Mouse (Mus musculus): ENCODE results near the gene Tbcd. TPM values are rescaled to one million over a fixed set of nuclear protein-coding genes. Genes with fewer than 3 reads are reported as not detected.

Tbcd gene
- total and polyA plus RNA-seq, 3 experiments = 10.6 to 17.4 (median 11.4) TPM

DNA sequence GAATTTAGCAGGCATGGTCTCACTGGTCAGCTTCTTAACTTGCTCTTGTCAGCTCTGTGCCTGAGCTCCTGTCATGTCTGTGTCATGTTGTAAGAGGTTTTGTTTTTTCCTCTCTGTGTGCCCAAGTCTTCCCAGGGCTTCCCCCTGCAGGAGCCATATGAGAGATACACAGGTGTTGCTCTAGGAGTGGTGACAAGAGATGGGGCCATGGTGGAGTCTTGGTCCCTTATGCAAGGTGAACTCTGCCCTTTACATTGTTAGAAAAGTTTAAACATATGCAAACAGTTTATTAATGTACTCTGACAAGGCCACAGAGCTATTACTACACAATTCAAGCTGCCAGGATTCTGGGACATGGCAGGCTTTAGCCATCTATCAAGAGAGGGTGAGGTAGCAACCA, 164.8 kb downstream of the Tbcd start:
- intact Hi-C loops (cut with DNase I) = no loop called here
- no peak overlapping the region for H3K9ac ChIP-seq (ENCODE audit: low read depth, low read length)
- H3K27me3 ChIP-seq (ENCODE audit: control insufficient read depth, insufficient read depth, low read length) = no peaks in the 10 kb centered on the region
- H3K27ac ChIP-seq = no peak overlapping the region
- H3K4me3 ChIP-seq = no peak overlapping the region
- no peak for DNase-seq
- no peaks in the 10 kb centered on the region for H3K4me1 ChIP-seq (ENCODE audit: control insufficient read depth, insufficient read depth, low read length)
- no peaks in the 10 kb centered on the region for H3K36me3 ChIP-seq (ENCODE audit: control insufficient read depth, insufficient read depth, low read length)
- no peaks in the 10 kb centered on the region for H3K79me2 ChIP-seq (replicated peaks; ENCODE audit: control insufficient read depth, insufficient read depth, low read length)
- no peak for TF ChIP-seq CTCF (IDR thresholded peaks at IDR 0.05)
- TF ChIP-seq EP300 (IDR thresholded peaks at IDR 0.05; ENCODE audit: insufficient read depth, low read depth, low read length) = no peak
- TF ChIP-seq POLR2A (IDR thresholded peaks at IDR 0.05; ENCODE audit: insufficient read depth, low read depth, low read length) = no peak

GRCm38 (mm10) chr11:121617371-121617770, 165.6 kb downstream of the Tbcd start:
- Histone ChIP-seq H3K27me3 (ENCODE audit: control insufficient read depth, insufficient read depth, low read length) (no peaks in the 10 kb centered on the region), H3K4me1 (ENCODE audit: control insufficient read depth, insufficient read depth, low read length) (no peaks in the 10 kb centered on the region), H3K4me3 (no peak overlapping the region), H3K79me2 (replicated peaks; ENCODE audit: control insufficient read depth, insufficient read depth, low read length) (no peaks in the 10 kb centered on the region), H3K27ac (no peak overlapping the region), H3K36me3 (ENCODE audit: control insufficient read depth, insufficient read depth, low read length) (no peaks in the 10 kb centered on the region), H3K9ac (ENCODE audit: low read depth, low read length) (no peak overlapping the region)
- TF ChIP-seq POLR2A (IDR thresholded peaks at IDR 0.05; ENCODE audit: insufficient read depth, low read depth, low read length) = no peak
- no peak for TF ChIP-seq EP300 (IDR thresholded peaks at IDR 0.05; ENCODE audit: insufficient read depth, low read depth, low read length)
- TF ChIP-seq CTCF (IDR thresholded peaks at IDR 0.05) = no peak
- intact Hi-C loops (cut with DNase I) = no loop called here
- no peak for DNase-seq
- 97% methylated on average over 1 of the region's 1 CpGs for WGBS

- intact Hi-C loops (cut with DNase I) = loop anchor here (10.0 kb wide), 1 partner anchor 150 kb away; no protein-coding TSS in a partner anchor
- 93% methylated on average over 4 of the region's 4 CpGs for WGBS
- Histone ChIP-seq H3K4me3 (no peak overlapping the region), H3K27me3 (ENCODE audit: control insufficient read depth, insufficient read depth, low read length) (no peaks in the 10 kb centered on the region), H3K27ac (no peak overlapping the region), H3K4me1 (ENCODE audit: control insufficient read depth, insufficient read depth, low read length) (no peaks in the 10 kb centered on the region), H3K79me2 (replicated peaks; ENCODE audit: control insufficient read depth, insufficient read depth, low read length) (no peaks in the 10 kb centered on the region), H3K9ac (ENCODE audit: low read depth, low read length) (no peak overlapping the region), H3K36me3 (ENCODE audit: control insufficient read depth, insufficient read depth, low read length) (no peaks in the 10 kb centered on the region)
- TF ChIP-seq CTCF (IDR thresholded peaks at IDR 0.05) = no peak
- no peak for TF ChIP-seq POLR2A (IDR thresholded peaks at IDR 0.05; ENCODE audit: insufficient read depth, low read depth, low read length)
- TF ChIP-seq EP300 (IDR thresholded peaks at IDR 0.05; ENCODE audit: insufficient read depth, low read depth, low read length) = no peak
- DNase-seq = no peak
Measured at GRCm38 (mm10) chr11:121625007-121625406, 173.3 kb downstream of the Tbcd start.

- Histone ChIP-seq H3K27me3 (ENCODE audit: control insufficient read depth, insufficient read depth, low read length) (no peaks in the 10 kb centered on the region), H3K27ac (no peak overlapping the region), H3K79me2 (replicated peaks; ENCODE audit: control insufficient read depth, insufficient read depth, low read length) (no peaks in the 10 kb centered on the region), H3K36me3 (ENCODE audit: control insufficient read depth, insufficient read depth, low read length) (no peaks in the 10 kb centered on the region), H3K4me3 (no peak overlapping the region), H3K4me1 (ENCODE audit: control insufficient read depth, insufficient read depth, low read length) (no peaks in the 10 kb centered on the region), H3K9ac (ENCODE audit: low read depth, low read length) (no peak overlapping the region)
- intact Hi-C loops (cut with DNase I) = loop anchor here (10.0 kb wide), 1 partner anchor 153 kb away; no protein-coding TSS in a partner anchor
- DNase-seq = no peak
- no peak for TF ChIP-seq POLR2A (IDR thresholded peaks at IDR 0.05; ENCODE audit: insufficient read depth, low read depth, low read length)
- no peak for TF ChIP-seq CTCF (IDR thresholded peaks at IDR 0.05)
- TF ChIP-seq EP300 (IDR thresholded peaks at IDR 0.05; ENCODE audit: insufficient read depth, low read depth, low read length) = no peak
- WGBS = 88% methylated on average over 5 of the region's 5 CpGs
Measured at GRCm38 (mm10) chr11:121627521-121627920, 175.8 kb downstream of the Tbcd start.

- Histone ChIP-seq H3K79me2 (replicated peaks; ENCODE audit: control insufficient read depth, insufficient read depth, low read length) (no peaks in the 10 kb centered on the region), H3K36me3 (ENCODE audit: control insufficient read depth, insufficient read depth, low read length) (no peaks in the 10 kb centered on the region), H3K9ac (ENCODE audit: low read depth, low read length) (no peak overlapping the region), H3K27me3 (ENCODE audit: control insufficient read depth, insufficient read depth, low read length) (no peaks in the 10 kb centered on the region), H3K27ac (no peak overlapping the region), H3K4me3 (no peak overlapping the region), H3K4me1 (ENCODE audit: control insufficient read depth, insufficient read depth, low read length) (no peaks in the 10 kb centered on the region)
- no peak for DNase-seq
- intact Hi-C loops (cut with DNase I) = loop anchor here (10.0 kb wide), 1 partner anchor 155 kb away; no protein-coding TSS in a partner anchor
- TF ChIP-seq CTCF (IDR thresholded peaks at IDR 0.05) (no peak), POLR2A (IDR thresholded peaks at IDR 0.05; ENCODE audit: insufficient read depth, low read depth, low read length) (no peak), EP300 (IDR thresholded peaks at IDR 0.05; ENCODE audit: insufficient read depth, low read depth, low read length) (no peak)
- 88% methylated on average over 6 of the region's 6 CpGs for WGBS
Measured at GRCm38 (mm10) chr11:121629529-121629928, 177.8 kb downstream of the Tbcd start.

DNA sequence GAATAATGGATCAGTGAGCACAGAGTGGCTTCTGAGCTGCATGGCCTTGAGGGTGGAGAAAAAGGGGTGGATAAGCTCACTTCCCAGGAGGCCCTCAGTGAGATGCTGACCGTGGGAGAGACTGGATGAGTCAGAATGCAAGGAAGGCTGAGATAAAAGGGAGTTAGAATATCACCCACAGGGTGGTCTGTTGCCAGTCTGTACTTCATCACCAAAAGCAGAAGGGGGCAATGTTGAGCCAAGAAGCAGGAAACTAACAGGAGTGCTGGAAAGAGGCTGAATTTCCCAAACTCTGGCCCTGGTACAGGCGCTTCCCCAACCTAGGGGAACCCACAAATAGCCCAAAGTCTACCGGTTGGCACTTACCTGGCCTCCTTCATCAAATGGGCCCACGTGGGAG, 178.7 kb downstream of the Tbcd start:
- Histone ChIP-seq H3K9ac (ENCODE audit: low read depth, low read length) (no peak overlapping the region), H3K4me1 (ENCODE audit: control insufficient read depth, insufficient read depth, low read length) (no peaks in the 10 kb centered on the region), H3K27me3 (ENCODE audit: control insufficient read depth, insufficient read depth, low read length) (no peaks in the 10 kb centered on the region), H3K4me3 (no peak overlapping the region), H3K36me3 (ENCODE audit: control insufficient read depth, insufficient read depth, low read length) (no peaks in the 10 kb centered on the region), H3K79me2 (replicated peaks; ENCODE audit: control insufficient read depth, insufficient read depth, low read length) (no peaks in the 10 kb centered on the region), H3K27ac (no peak overlapping the region)
- intact Hi-C loops (cut with DNase I) = loop anchor here (1.0 kb wide), 1 partner anchor 178 kb away; no protein-coding TSS in a partner anchor
- WGBS = 79% methylated on average over 4 of the region's 4 CpGs
- TF ChIP-seq CTCF (IDR thresholded peaks at IDR 0.05) (peak; percentile 70), EP300 (IDR thresholded peaks at IDR 0.05; ENCODE audit: insufficient read depth, low read depth, low read length) (no peak)
- DNase-seq = no peak

Measured in heart, adult 2 months (tissue).